Mouse (Mus musculus) limb, embryonic 13.5 days (tissue): Measurements from ENCODE around the gene Cbx8. TPM values are rescaled to one million over a fixed set of nuclear protein-coding genes. Genes with fewer than 3 reads are reported as not detected.
A peak's percentile ranks its signal among the peaks of the same experiment; 100 is the strongest.

Experiments used
- ATAC-seq: fragments of 200-750 bp; cut with Nextera tagmentation; 2 replicates; pipeline ENCODE4 v1.8.0; 2017; ENCODE audit warnings: low read depth, moderate number of reproducible peaks, moderate TSS enrichment; ENCODE audit not compliant: low FRiP score
- H3K27ac ChIP-seq: fragments of 300-500 bp; sonication (generic); 2 replicates; pipeline ENCODE4 v1.5.1; 2015; ENCODE audit warnings: inconsistent platforms, mild to moderate bottlenecking, moderate library complexity
- H3K27me3 ChIP-seq: fragments of 300-500 bp; sonication (generic); 2 replicates; pipeline ENCODE4 v1.6.1; 2015; ENCODE audit warnings: mild to moderate bottlenecking, inconsistent platforms
- H3K36me3 ChIP-seq: fragments of 300-500 bp; sonication (generic); 2 replicates; pipeline ENCODE4 v1.6.1; 2015; ENCODE audit warnings: inconsistent platforms, mild to moderate bottlenecking, moderate library complexity
- H3K4me1 ChIP-seq: fragments of 300-500 bp; sonication (generic); 2 replicates; pipeline ENCODE4 v1.6.1; 2015; ENCODE audit warnings: inconsistent platforms
- H3K4me2 ChIP-seq: fragments of 300-500 bp; sonication (generic); replicated peaks from 2 replicates; pipeline ENCODE4 v1.6.1; 2015; ENCODE audit warnings: inconsistent platforms, mild to moderate bottlenecking, moderate library complexity
- H3K4me3 ChIP-seq: fragments of 300-500 bp; sonication (generic); 2 replicates; pipeline ENCODE4 v1.5.1; 2015; ENCODE audit warnings: moderate library complexity, mild to moderate bottlenecking, inconsistent platforms
- H3K9ac ChIP-seq: fragments of 300-500 bp; sonication (generic); 2 replicates; pipeline ENCODE4 v1.6.1; 2015; ENCODE audit warnings: mild to moderate bottlenecking, inconsistent platforms
- H3K9me3 ChIP-seq: fragments of 300-500 bp; sonication (generic); 2 replicates; pipeline ENCODE4 v1.6.1; 2016; ENCODE audit warnings: inconsistent platforms
- WGBS: fragments of 180-500 bp; shearing (Covaris S2); methylation state at CpG from one replicate; pipeline ENCODE4 v1.1.7; 2015; 5-methylcytosine and 5-hydroxymethylcytosine counted together
- polyA plus RNA-seq: library from polyadenylated mRNA; unstranded; fragments of >200 nt; fragmentation: Nextera tagmentation; extraction: Ambion mirVana; gene quantifications from 2 replicates; pipeline ENCODE4 v1.2.1, GENCODE M21; 2015

Gene Cbx8
- polyA plus RNA-seq, 1 experiment from 2014 or later: 10.6 TPM

DNA sequence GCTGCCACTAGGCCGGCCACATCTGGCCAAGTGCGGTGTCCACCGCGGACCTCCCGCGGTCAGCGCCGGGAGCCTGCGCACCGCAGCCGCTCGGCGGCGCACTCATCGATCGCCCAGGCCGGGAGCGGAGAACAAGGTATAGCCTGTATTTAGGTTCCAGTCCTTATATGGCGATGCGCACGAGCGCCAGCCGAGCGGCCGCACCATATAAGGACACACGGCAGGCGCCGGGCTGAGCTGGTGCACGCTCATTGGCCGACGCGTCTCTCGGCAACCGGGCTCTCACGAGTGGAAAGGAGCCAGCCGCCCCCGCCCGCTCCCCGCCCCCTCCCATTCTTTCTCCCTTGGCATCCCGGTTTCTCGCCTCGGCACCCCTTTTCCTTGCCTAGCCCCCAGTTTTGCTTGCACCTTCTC lies 12.5 kb upstream of the Cbx8 start:
- Histone ChIP-seq H3K36me3 (no peaks in the 10 kb centered on the region), H3K9ac (peak overlapping the region; percentile 62), H3K27me3 (peaks cover 83% of the 10 kb centered on the region), H3K27ac (no peak overlapping the region), H3K4me3 (peak overlapping the region; percentile 39), H3K9me3 (no peaks in the 10 kb centered on the region), H3K4me2 (peak overlapping the region; percentile 81), H3K4me1 (peaks cover 56% of the 10 kb centered on the region)
- ATAC-seq: peak; percentile 94
- under 1% methylated on average over 42 of the region's 42 CpGs for WGBS

DNA sequence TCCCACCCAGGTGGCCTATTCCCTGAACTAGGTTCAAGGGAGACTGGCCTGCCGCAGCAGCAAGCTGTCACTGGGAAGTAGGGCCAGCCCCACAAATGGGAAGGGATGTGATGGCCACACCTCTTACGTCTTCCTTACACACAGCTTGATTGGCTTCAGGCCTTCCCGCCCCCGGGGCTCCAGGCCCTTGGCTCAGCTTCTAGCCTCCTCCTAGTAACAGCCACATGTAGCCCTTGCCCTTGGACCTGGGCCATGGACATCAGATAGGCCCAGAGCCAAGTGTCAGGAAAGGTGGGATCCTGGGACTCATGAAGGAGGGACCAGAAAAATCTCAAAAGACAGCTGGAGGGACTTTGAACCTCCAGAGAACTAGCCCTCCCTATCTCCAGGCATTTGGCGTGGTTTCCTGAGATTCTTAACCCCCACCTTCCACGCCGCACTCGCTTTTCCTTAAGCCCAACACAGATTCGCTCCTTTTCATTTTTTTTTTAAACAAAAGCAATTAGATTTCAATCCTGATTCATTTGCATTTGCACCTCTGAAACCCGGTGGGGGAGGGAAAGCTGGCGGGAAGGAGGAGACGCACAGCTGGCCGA lies 12.0 kb upstream of the Cbx8 start:
- Histone ChIP-seq H3K36me3 (no peaks in the 10 kb centered on the region), H3K27me3 (peaks cover 83% of the 10 kb centered on the region), H3K4me3 (peak overlapping the region; percentile 39), H3K4me1 (peaks cover 56% of the 10 kb centered on the region), H3K9ac (peak overlapping the region; percentile 25), H3K4me2 (peak overlapping the region; percentile 81), H3K9me3 (no peaks in the 10 kb centered on the region), H3K27ac (no peak overlapping the region)
- ATAC-seq: peak; percentile 43; the same call in 1 of the 2 replicates
- whole genome bisulfite sequencing: 1% methylated on average over 13 of the region's 13 CpGs

DNA sequence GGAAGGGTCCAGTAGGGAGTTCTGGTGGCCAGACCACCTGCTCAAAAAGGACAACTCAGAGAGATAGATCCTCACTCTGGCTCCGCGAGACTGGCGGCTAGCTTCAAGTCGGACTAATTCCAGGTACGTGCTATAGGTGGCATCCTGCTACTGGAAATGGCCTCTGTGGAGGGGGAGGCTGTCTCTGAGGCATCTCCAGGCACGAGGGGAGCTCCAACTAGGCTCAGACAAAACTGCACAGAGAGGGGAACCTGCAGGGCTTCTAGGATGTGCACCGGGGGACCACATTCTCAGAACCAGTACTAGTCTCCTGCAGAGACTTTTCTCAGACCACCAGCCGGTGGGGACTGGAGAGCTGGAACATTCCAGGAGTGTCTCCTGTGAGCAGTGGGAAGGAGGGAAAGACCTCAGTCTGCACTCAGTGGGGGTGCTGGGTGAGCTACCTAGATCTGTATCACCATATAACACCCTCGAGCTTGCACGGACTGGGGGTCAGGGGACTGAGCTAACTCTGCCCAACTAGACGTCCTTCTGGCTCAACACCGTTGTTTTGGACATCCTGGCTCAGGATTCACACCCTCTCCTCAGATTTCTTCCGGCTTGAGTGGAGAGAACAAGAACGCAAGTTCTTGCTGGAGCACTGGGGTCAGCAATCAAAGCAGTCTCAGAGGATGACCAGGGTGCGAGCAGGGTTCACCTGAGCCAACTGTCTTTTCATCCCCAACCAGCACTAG lies 11.3 kb upstream of the Cbx8 start:
- Histone ChIP-seq H3K4me3 (peak overlapping the region; percentile 39; the same call in 1 of the 2 replicates), H3K9ac (peak overlapping the region; percentile 25; the same call in 1 of the 2 replicates), H3K27ac (no peak overlapping the region), H3K4me1 (peaks cover 56% of the 10 kb centered on the region), H3K4me2 (peak overlapping the region; percentile 81), H3K36me3 (no peaks in the 10 kb centered on the region), H3K27me3 (peaks cover 83% of the 10 kb centered on the region), H3K9me3 (no peaks in the 10 kb centered on the region)
- WGBS: 4% methylated on average over 15 of the region's 15 CpGs
- ATAC-seq: no peak

DNA sequence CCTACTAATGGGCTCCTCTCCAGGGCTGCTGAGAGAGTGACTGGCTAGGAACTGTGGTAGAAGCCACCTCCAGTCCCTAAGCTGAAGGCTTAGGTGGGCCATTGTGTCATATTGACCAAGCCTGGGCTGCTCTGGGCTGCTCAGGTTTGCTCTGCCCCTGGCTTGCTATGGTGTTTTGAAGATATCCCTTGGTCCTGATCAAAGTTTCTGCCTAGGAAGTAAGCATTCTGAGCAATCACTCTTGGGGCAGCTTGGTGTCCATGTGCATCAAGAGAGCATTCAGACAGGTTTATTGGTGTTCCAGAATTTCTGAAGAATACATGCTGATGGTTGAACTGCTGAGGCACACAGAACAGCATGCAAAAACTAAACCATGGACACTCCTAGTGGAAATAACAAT lies 10.7 kb upstream of the Cbx8 start:
- H3K4me3 ChIP-seq: no peak overlapping the region
- no peak overlapping the region for H3K27ac ChIP-seq
- no peak for ATAC-seq
- H3K9ac ChIP-seq: no peak overlapping the region
- no peaks in the 10 kb centered on the region for H3K36me3 ChIP-seq
- peaks cover 59% of the 10 kb centered on the region for H3K4me1 ChIP-seq
- H3K4me2 ChIP-seq: no peak overlapping the region
- H3K27me3 ChIP-seq: peaks cover 90% of the 10 kb centered on the region
- no peaks in the 10 kb centered on the region for H3K9me3 ChIP-seq

DNA sequence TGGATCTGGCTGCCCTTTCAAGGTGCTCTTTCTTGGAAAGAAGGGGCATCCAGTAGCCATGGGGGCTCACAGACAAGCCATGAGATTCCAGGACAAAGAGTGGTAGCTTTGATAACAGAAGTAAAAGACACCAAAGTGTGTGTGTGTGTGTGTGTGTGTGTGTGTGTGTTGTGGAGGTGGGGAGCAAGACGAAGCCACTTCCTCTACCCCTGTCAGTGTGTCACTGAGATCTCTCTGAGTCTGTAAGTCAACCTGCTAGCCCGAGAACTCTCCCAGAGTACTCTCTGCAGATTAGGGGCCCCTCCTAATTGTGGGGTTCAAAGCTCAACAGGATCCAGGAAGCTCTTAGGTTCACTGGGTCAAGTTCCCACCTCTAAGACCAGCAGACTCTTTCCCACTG lies 9.6 kb upstream of the Cbx8 start:
- peaks cover 92% of the 10 kb centered on the region for H3K27me3 ChIP-seq
- no peaks in the 10 kb centered on the region for H3K36me3 ChIP-seq
- no peaks in the 10 kb centered on the region for H3K9me3 ChIP-seq
- H3K4me2 ChIP-seq: no peak overlapping the region
- ATAC-seq: no peak
- WGBS: 7% methylated on average over 2 of the region's 2 CpGs
- peaks cover 61% of the 10 kb centered on the region for H3K4me1 ChIP-seq
- H3K4me3 ChIP-seq: no peak overlapping the region
- no peak overlapping the region for H3K27ac ChIP-seq
- H3K9ac ChIP-seq: no peak overlapping the region

DNA sequence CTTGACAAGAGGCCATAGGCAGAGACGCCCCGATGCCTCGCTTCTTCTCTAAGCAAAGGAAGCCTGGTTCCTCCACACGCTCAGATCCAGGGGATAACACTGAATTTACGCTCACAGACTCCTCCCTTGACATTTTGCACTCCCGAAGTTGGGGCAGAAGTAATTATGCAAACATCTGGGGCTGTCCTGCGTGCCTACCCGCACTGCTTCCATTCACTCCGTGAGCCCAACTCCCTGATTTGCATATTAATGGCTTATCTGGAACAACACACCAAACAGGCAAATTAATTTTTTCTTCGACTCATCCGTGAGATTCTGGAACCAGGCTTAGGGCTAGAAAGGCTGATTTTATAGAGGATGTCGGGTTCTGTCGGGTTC lies 7.4 kb upstream of the Cbx8 start:
- Histone ChIP-seq H3K4me3 (peak overlapping the region; percentile 39), H3K9ac (0 out of 2 replicates have a peak overlapping the region, but pooled peaks have one; percentile 31), H3K4me1 (peaks cover 66% of the 10 kb centered on the region), H3K9me3 (no peaks in the 10 kb centered on the region), H3K4me2 (peak overlapping the region; percentile 69), H3K27ac (no peak overlapping the region), H3K36me3 (no peaks in the 10 kb centered on the region), H3K27me3 (peaks cover 94% of the 10 kb centered on the region)
- WGBS: under 1% methylated on average over 13 of the region's 13 CpGs
- ATAC-seq: no peak

DNA sequence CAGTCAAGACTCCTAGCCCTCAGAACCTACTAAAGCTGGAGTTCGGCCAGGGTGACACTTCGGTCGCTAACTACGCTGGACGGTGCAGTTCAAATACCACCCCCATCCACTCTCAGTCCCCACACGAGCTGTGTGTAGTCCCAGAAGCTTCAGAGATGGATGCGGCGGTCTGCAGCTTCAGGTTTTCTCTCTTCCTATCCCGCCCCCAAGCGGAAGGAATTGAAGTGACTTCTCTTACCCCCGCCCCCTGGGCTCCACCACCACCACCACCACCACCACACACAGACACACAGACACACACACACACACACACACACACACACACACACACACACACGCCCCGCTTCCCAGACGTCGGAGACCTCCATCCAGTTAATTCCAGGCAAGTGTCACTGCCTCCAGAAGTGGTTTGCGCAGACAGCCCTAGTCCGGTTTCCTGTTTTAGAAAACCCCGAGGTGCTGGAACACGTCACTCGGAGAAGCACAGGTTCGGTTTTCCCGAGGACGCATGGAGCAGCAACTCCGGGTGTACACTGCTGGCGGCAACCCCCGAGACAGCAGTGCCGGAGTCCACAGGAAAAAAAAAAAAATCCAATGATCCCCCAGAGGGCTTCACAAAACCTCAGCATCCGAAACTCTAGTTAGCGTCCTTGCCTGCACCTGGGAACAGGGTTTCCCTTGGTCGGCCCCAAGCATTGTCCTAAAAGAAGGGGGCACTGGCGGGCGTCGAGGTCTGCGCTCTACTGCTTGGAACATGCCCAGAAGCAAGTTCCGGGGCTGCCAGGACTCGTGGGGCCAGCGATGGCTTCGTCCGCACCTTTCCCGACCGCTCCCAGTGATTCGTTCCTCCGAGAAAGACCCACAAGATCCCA lies 6.7 kb upstream of the Cbx8 start:
- H3K9ac ChIP-seq: 0 out of 2 replicates have a peak overlapping the region, but pooled peaks have one; percentile 31
- peak overlapping the region; percentile 69 for H3K4me2 ChIP-seq
- WGBS: under 1% methylated on average over 43 of the region's 43 CpGs
- ATAC-seq: no peak
- H3K36me3 ChIP-seq: no peaks in the 10 kb centered on the region
- H3K9me3 ChIP-seq: no peaks in the 10 kb centered on the region
- no peak overlapping the region for H3K27ac ChIP-seq
- peaks cover 68% of the 10 kb centered on the region for H3K4me1 ChIP-seq
- peaks cover 91% of the 10 kb centered on the region for H3K27me3 ChIP-seq
- peak overlapping the region; percentile 39 for H3K4me3 ChIP-seq

DNA sequence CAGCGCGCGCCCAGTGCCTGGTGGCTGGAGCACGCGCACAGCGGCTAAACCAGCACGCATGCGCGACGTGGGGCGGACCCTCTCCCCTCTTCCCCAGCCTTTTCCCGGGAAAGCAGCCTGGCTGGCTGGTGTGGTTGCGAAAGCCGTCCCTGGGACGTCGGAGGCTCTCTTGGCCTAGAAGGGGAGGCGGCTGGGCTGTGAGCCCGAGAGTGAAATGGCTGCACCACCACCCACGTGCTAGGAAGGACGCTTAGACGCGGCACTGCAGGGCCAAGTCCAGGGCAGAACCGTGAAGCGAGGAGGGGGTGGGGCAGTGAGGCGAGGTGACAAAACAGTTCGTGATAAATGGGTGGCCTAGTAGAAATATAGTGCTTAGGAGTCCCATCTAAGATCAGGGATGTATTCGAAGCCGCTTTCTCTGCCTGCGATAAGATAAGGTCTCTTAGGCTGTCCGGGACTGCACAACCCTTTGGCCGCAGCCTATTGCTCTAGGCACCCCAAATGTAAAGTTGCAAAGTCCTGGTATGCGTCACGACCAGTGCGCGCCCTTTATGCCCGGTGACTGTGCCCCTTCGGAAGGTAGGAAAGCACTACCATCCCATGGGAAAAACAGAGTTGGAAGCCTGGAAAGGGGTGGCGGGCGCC lies 6.0 kb upstream of the Cbx8 start:
- Histone ChIP-seq H3K4me1 (peaks cover 68% of the 10 kb centered on the region), H3K4me2 (peak overlapping the region; percentile 69), H3K9ac (peak overlapping the region; percentile 26; the same call in 1 of the 2 replicates), H3K27ac (no peak overlapping the region), H3K36me3 (no peaks in the 10 kb centered on the region), H3K27me3 (peaks cover 91% of the 10 kb centered on the region), H3K9me3 (no peaks in the 10 kb centered on the region), H3K4me3 (peak overlapping the region; percentile 39)
- ATAC-seq: no peak
- WGBS: under 1% methylated on average over 39 of the region's 39 CpGs

DNA sequence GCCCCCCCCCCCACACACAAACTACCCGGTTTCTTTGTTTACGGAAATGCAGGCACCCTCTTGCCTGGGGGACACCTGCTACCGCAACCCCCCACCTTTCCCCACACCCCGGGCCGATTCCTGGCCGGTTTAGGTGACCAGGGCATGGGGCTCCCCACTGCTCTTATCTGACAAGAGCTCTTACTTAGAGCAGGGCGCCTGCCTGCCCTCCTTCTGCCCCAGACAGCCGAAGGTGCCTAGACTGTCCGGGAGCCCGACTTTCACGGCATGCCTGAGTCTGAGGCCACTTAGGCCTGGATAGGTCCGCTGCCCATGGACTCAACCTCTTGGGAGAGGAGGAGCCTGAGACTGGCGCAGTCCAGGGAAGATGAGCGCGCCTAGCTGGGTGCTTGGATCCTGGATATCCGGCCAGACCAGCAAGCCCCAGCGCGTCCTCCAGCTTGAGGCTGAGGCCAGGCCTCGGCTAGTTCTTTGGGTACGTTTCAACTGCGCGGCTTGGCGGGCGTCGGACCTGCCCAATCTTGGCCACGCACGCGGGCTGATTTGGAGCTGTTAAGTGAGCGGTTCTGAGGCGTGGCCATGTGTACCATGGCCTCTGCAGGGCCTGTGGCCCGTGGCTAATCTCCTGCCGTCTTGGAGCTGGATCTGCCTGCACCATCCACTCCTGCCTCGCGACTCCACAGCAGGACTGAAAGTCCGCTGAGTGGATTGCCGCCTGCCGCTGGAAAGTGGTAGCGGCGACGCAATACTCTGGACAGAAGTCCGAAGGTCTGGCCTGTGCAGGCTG lies 4.0 kb upstream of the Cbx8 start:
- Histone ChIP-seq H3K4me3 (peak overlapping the region; percentile 20), H3K4me2 (peak overlapping the region; percentile 91), H3K9ac (peak overlapping the region; percentile 61), H3K36me3 (no peaks in the 10 kb centered on the region), H3K9me3 (no peaks in the 10 kb centered on the region), H3K27ac (no peak overlapping the region; the same call in 1 of the 2 replicates), H3K4me1 (peaks cover 77% of the 10 kb centered on the region), H3K27me3 (peaks cover 72% of the 10 kb centered on the region)
- ATAC-seq: no peak
- WGBS: 2% methylated on average over 41 of the region's 41 CpGs

DNA sequence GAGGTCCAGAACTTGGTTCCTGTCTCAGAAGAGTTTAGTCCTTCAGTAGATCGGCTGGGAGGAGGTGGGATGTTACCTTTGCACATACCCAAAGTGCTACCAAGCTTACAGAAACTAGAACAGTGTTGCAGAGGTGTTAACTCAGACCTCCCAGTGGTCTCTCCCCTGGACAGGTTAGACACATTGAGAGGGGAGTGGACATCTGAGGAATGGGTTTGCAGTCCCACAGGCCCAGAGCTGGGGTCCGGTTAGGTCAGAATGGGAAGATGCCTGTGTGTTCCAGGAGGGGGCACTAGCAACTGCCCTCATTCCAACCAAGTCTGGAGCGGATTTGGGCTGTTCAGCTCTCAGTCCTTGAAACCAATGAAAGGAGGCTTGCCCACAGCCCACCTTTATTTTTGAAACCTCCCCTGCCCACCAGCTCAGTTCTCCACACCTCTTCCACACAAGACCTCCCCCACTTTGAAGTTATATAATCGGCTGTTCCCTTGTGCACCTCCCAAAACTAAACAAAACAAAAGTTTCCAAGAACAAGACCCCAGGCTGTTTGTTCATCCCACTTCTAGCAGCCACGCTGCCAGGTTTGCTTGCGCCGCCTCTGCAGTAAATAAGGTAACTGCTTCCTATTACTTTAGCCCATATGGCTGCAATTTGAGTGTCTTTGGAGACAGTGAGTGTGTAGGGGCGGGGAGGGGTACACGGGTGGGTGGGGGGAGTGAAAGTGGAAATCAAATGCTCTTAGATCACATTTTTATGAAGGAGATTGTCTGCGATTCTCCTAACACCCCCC lies 3.2 kb upstream of the Cbx8 start:
- Histone ChIP-seq H3K4me1 (peaks cover 85% of the 10 kb centered on the region), H3K4me3 (peak overlapping the region; percentile 20; the same call in 1 of the 2 replicates), H3K27ac (no peak overlapping the region), H3K36me3 (peaks cover 4% of the 10 kb centered on the region), H3K27me3 (peaks cover 67% of the 10 kb centered on the region), H3K4me2 (peak overlapping the region; percentile 91), H3K9ac (no peak overlapping the region), H3K9me3 (no peaks in the 10 kb centered on the region)
- ATAC-seq: no peak
- WGBS: 5% methylated on average over 10 of the region's 10 CpGs
